Mouse (Mus musculus) C2C12 (cell line): ENCODE measurements around the gene Bmp8b. TPM values are rescaled to one million over a fixed set of nuclear protein-coding genes. Genes with fewer than 3 reads are reported as not detected.
"Not testable (repeated sequence)": the region's sequence is repeated elsewhere in the genome, so short reads cannot be mapped to it uniquely, and the experiment has no call there.

ENCODE experiments used
- H3K27me3 ChIP-seq: one replicate; pipeline ENCODE4 v1.6.1; 2011; ENCODE audit not compliant: control insufficient read depth, insufficient read depth, insufficient read length
- H3K36me3 ChIP-seq: one replicate; pipeline ENCODE4 v1.6.1; 2011; ENCODE audit not compliant: control insufficient read depth, insufficient read depth
- H3K4me3 ChIP-seq: one replicate; pipeline ENCODE4 v1.5.1; 2011; ENCODE audit warnings: mild to moderate bottlenecking, control low read depth; ENCODE audit not compliant: poor library complexity, insufficient read depth, severe bottlenecking
- H3K79me2 ChIP-seq: one replicate; pipeline ENCODE4 v1.6.1; 2011; ENCODE audit not compliant: control insufficient read depth, insufficient read depth
- H3K79me3 ChIP-seq: one replicate; pipeline ENCODE4 v1.6.1; 2011; ENCODE audit warnings: low read depth, control low read depth
- H3ac ChIP-seq: one replicate; pipeline ENCODE3; 2011; ENCODE audit warnings: low read depth; ENCODE audit not compliant: control insufficient read depth, insufficient read length
- CEBPB ChIP-seq: IDR thresholded peaks from one replicate; pipeline ENCODE4 v1.6.1; 2011; ENCODE audit warnings: low read depth, mild to moderate bottlenecking, control low read depth, moderate library complexity
- CTCF ChIP-seq: IDR thresholded peaks from one replicate; pipeline ENCODE4 v1.5.1; 2011; ENCODE audit not compliant: control insufficient read depth, insufficient read depth, insufficient read length
- FOSL1 ChIP-seq: IDR thresholded peaks from one replicate; pipeline ENCODE4 v1.8.0; 2011; ENCODE audit warnings: mild to moderate bottlenecking, low read length; ENCODE audit not compliant: poor library complexity, insufficient read depth, severe bottlenecking
- MAX ChIP-seq: IDR thresholded peaks from one replicate; pipeline ENCODE4 v1.6.1; 2011; ENCODE audit warnings: mild to moderate bottlenecking, control low read depth
- MYOD1 ChIP-seq: IDR thresholded peaks from one replicate; pipeline ENCODE4 v1.6.1; 2011; ENCODE audit warnings: low read depth; ENCODE audit not compliant: control insufficient read depth, insufficient read length
- MYOG ChIP-seq: IDR thresholded peaks from one replicate; pipeline ENCODE4 v1.6.1; 2011; ENCODE audit not compliant: control insufficient read depth, insufficient read length; ENCODE audit errors: extremely low read depth
- USF1 ChIP-seq: IDR thresholded peaks from one replicate; pipeline ENCODE4 v1.6.1; 2011; ENCODE audit warnings: low read depth, mild to moderate bottlenecking, control low read depth, moderate library complexity
- polyA plus RNA-seq: library from polyadenylated mRNA; unstranded; fragments of >200 nt; fragmentation: generic; extraction: Trizol; gene quantifications from one replicate; pipeline ENCODE4 v1.2.1, GENCODE M21; 2012; ENCODE audit warnings: missing spikeins

Gene Bmp8b
- polyA plus RNA-seq, 1 experiment = not detected

DNA sequence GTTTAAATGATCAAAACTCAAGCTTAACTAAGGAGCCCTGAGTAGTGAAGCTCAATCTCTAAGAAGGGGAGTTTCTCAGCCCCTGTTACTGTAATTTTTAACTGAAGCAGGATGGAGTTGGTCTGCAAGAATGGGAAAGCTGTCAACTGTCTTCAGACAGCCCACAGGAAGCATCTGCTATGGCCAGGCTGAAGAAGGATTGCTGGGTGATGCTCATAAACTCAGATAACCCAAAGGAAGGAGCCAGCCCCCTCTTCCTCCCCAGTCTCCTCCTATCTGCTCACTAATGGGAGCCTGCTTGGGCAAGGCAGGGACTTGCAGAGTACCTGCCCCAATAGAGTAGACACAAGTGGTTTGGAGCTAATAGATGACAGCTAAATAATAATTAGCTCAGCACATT is 50.9 kb downstream of the Bmp8b start:
- Histone ChIP-seq H3K27me3 (peaks cover 27% of the 10 kb centered on the region), H3K36me3 (no peaks in the 10 kb centered on the region), H3K4me3 (no peak overlapping the region), H3K79me3 (no peaks in the 10 kb centered on the region), H3K79me2 (no peaks in the 10 kb centered on the region), H3ac (no peak overlapping the region)
- TF ChIP-seq MYOG = no peak
- no peak for TF ChIP-seq CEBPB
- TF ChIP-seq CTCF = no peak
- no peak for TF ChIP-seq FOSL1
- TF ChIP-seq MAX = no peak
- no peak for TF ChIP-seq USF1

DNA sequence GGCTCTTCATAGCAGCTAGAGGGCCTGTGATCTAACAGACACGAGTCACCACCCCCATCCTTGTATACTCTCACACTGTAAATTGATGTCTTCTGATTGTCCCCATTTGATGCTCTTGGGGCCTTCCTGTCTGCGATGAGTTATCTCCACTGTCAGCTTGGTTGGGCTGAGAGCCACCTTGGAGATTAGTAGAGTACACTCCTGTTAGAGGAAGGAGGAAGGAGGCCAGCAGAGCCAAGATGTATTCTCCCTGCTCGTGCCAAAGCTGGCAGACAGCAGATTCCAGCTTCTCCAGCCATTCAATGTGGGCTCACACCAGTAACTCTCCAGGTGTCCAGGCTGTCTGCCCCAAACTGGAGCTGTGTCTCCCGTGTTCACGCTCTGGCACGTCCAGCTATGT is 55.6 kb downstream of the Bmp8b start:
- H3K27me3 ChIP-seq = peaks cover 32% of the 10 kb centered on the region
- no peaks in the 10 kb centered on the region for H3K79me3 ChIP-seq
- H3K36me3 ChIP-seq = no peaks in the 10 kb centered on the region
- TF ChIP-seq CTCF (no peak), MYOG (no peak), MAX (no peak), MYOD1 (no peak), USF1 (no peak), FOSL1 (no peak), CEBPB (no peak)
- H3ac ChIP-seq = no peak overlapping the region
- no peaks in the 10 kb centered on the region for H3K79me2 ChIP-seq
- no peak overlapping the region for H3K4me3 ChIP-seq

DNA sequence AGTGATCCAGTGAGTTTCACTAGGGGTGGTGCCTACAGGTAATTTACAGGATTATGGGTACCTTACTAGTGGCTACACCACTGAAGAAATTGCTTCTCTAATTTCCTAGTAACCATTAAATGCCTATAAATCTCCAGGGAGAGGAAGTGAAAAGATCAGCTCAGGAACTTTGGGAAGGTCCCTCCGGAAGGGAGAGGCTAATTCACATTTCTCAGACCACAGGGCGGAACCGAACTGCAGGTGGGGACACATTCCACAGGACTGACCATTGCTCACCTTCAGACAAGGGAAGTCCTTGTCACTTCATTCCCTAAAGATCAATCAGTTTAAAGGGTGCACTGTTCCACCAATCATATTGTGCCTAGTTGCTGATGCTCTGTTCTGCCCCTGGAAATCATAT is 56.3 kb downstream of the Bmp8b start:
- H3K27me3 ChIP-seq = peaks cover 32% of the 10 kb centered on the region
- not testable (repeated sequence) for H3ac ChIP-seq, H3K36me3 ChIP-seq, H3K79me3 ChIP-seq, H3K4me3 ChIP-seq, H3K79me2 ChIP-seq

DNA sequence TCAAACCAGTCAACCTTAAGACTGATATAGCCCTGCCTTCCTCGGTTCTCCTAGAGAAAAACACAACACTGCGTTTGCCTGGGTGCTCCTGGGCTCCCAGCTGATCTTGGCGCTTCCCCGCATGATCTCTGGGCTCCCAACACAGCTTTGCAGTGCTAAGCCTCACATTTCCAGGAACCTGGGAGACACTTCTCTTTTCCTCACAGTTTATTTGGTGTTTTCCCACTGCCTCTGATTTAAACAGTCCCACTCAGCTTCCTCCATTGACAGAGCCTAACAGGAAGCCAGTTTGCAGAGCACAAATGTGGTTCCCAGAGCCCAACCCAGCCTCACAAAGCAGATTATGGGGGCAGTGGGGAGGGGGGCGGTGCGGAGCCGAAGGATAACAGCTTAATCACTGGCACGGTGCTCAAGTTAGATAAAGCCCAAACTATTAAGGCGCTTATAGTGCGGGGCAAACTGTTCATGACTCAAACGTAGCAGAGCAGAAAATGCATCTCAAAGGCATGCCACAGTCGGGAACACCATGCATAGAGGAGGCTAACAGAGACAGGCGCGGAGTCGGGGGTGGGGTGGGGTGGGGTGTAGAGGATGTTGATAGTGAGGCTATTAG is 57.4 kb downstream of the Bmp8b start:
- TF ChIP-seq CTCF (no peak), MAX (no peak), MYOD1 (no peak), MYOG (no peak)
- Histone ChIP-seq H3K4me3 (no peak overlapping the region), H3K36me3 (no peaks in the 10 kb centered on the region), H3K79me3 (no peaks in the 10 kb centered on the region), H3K79me2 (no peaks in the 10 kb centered on the region), H3ac (no peak overlapping the region), H3K27me3 (peaks cover 32% of the 10 kb centered on the region)

DNA sequence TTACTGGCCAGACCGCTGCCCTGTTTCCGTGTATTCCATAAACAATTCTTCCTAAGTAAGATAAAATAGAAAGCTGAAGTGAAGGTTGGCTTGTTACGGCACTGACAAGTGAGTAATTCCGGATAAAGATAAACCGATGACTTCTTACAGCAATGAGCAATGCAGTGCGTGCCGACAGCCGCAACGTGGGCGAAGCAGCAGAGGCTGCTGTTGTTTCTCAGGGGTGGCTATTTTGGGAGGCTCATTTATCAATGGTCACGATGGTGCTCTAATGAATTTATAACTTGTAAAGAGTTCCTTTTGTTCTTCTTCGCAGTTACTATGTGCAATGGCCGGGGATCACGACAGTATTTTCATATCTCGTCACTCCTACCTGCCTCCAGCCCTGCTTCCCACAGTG is 59.2 kb downstream of the Bmp8b start:
- H3K4me3 ChIP-seq = no peak overlapping the region
- H3ac ChIP-seq = no peak overlapping the region
- no peaks in the 10 kb centered on the region for H3K36me3 ChIP-seq
- peaks cover 29% of the 10 kb centered on the region for H3K27me3 ChIP-seq
- H3K79me2 ChIP-seq = no peaks in the 10 kb centered on the region
- no peak for TF ChIP-seq CEBPB
- no peak for TF ChIP-seq USF1
- TF ChIP-seq MYOG = no peak
- TF ChIP-seq MAX = no peak
- no peak for TF ChIP-seq FOSL1
- no peak for TF ChIP-seq CTCF
- TF ChIP-seq MYOD1 = no peak
- no peaks in the 10 kb centered on the region for H3K79me3 ChIP-seq

DNA sequence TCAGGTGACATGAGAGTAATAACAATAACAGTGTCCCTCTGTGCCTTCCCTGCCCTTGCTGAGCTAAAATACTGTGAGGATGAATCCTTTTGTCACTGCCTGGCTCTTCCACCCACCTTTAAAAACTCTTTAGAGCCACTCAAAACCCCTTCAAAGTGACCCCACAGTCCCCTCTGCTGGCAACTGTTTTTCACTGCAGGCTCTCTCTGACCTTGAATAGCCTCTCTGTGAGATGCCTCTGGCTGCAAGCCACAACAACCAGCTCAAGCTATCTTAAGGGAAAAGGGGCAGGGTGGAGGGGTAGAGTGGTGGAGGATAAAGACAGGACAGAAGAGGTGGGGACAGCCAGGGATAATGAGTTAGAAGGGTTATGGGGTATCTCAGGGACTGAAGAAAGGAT is 66.8 kb downstream of the Bmp8b start:
- no peak overlapping the region for H3K4me3 ChIP-seq
- H3K36me3 ChIP-seq = no peaks in the 10 kb centered on the region
- no peaks in the 10 kb centered on the region for H3K79me3 ChIP-seq
- H3ac ChIP-seq = no peak overlapping the region
- H3K27me3 ChIP-seq = peaks cover 39% of the 10 kb centered on the region
- TF ChIP-seq MYOD1 (no peak), CEBPB (no peak), FOSL1 (no peak), MAX (no peak), MYOG (no peak), CTCF (no peak), USF1 (no peak)
- H3K79me2 ChIP-seq = no peaks in the 10 kb centered on the region

Other genes with a start within 250 kb of the Bmp8b start
- 384 TPM for gene Cap1, start 219.1 kb upstream of the Bmp8b start, polyA plus RNA-seq
- 8.9 TPM for gene Mfsd2a, start 144.0 kb upstream of the Bmp8b start, polyA plus RNA-seq
- gene Mycl, start 109.5 kb upstream of the Bmp8b start, polyA plus RNA-seq = 11.5 TPM
- 6.3 TPM for gene Trit1, start 88.6 kb upstream of the Bmp8b start, polyA plus RNA-seq
- not detected for gene Oxct2b, start 11.1 kb downstream of the Bmp8b start, polyA plus RNA-seq
- gene Ppie, start 34.8 kb downstream of the Bmp8b start, polyA plus RNA-seq = 86.2 TPM
- gene Hpcal4, start 78.1 kb downstream of the Bmp8b start, polyA plus RNA-seq = not detected
- not detected for gene Nt5c1a, start 96.3 kb downstream of the Bmp8b start, polyA plus RNA-seq
- gene Heyl, start 128.4 kb downstream of the Bmp8b start, polyA plus RNA-seq = 0.61 TPM
- 175 TPM for gene Pabpc4, start 157.2 kb downstream of the Bmp8b start, polyA plus RNA-seq
- 0.05 TPM for gene Oxct2a, start 218.5 kb downstream of the Bmp8b start, polyA plus RNA-seq
- gene Bmp8a, start 238.1 kb downstream of the Bmp8b start, polyA plus RNA-seq = 0.14 TPM